Mouse (Mus musculus) thymus, adult 2 months (tissue): ENCODE data around the gene Ddx39b.

ENCODE experiments used
- CTCF ChIP-seq: fragments of 200-500 bp; IDR thresholded peaks from 2 replicates; pipeline ENCODE4 v1.5.1; 2012; ENCODE audit warnings: mild to moderate bottlenecking, control low read depth, low read length, moderate library complexity, borderline replicate concordance; ENCODE audit not compliant: control insufficient read depth, poor library complexity, insufficient read depth; ENCODE audit errors: extremely low read depth
- POLR2A ChIP-seq: fragments of 200-500 bp; IDR thresholded peaks from 2 replicates; pipeline ENCODE4 v1.6.1; 2012; ENCODE audit warnings: mild to moderate bottlenecking, low read length, control low read depth, moderate library complexity; ENCODE audit not compliant: control insufficient read depth, poor library complexity, insufficient read depth; ENCODE audit errors: extremely low read depth

DNA sequence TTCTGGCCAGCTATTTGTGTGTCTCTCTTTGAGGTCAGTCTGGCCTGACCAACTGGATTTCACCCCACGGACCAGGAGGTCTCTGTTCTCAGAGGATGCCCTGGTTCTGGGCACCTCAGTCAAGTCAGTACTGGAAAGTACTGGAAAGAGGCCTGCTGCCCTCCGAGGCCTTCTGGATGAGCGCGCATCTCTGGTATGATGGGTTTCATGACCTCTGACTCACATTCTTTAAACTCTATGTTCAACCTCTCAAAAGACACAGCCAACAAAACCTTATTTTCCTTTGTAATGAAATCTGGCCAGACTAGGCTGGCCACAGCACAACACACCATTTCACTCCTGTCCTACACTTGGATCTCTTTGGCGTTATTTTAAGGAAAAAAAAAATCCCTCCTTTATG, 16.1 kb upstream of the Ddx39b start:
- TF ChIP-seq POLR2A: no peak
- TF ChIP-seq CTCF: no peak
